Mouse (Mus musculus) G1E (cell line): ENCODE data around the gene Afg3l1.

ENCODE experiments used
- CTCF ChIP-seq: IDR thresholded peaks from 2 replicates; pipeline ENCODE4 v1.5.1; 2012; ENCODE audit warnings: low read depth, low read length, inconsistent platforms, mixed read lengths
- GATA1 ChIP-seq: IDR thresholded peaks from 2 replicates; pipeline ENCODE4 v1.6.1; 2012; ENCODE audit warnings: borderline replicate concordance, low read length, inconsistent platforms, mixed read lengths
- POLR2AphosphoS5 ChIP-seq: IDR thresholded peaks from 2 replicates; pipeline ENCODE4 v1.6.1; 2012; ENCODE audit warnings: low read depth, low read length, inconsistent platforms; ENCODE audit not compliant: insufficient replicate concordance

DNA sequence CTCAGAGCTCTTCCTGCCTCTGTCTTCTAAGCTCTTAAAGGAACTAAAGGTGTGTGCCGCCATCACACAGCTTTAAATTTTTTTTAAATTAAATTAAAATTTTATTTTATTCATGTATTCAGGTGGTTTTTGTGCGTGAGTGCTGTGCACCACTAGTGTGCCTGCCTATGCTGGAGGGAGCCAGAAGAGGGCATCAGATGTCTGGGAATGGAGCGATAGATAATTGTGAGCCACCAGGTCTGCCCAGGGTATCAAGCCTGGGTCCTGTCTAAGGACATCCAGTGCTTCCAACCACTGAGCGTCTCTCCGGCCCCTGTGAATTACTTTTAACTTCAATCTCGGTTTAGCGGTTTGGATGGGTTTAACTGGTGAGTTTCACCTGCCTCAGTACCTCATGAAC lies 4.9 kb downstream of the Afg3l1 start:
- TF ChIP-seq CTCF (no peak), POLR2AphosphoS5 (no peak), GATA1 (no peak)
